ENCODE assay signal across 8 mouse cellular contexts in genomic region chr16:17921325-17922162, GRCm38 (mm10). TPM values are rescaled to one million over a fixed set of nuclear protein-coding genes. Genes with fewer than 3 reads are reported as not detected.
A peak's percentile ranks its signal among the peaks of the same experiment; 100 is the strongest.
DNase-seq lines count a peak whose midpoint lies in the region; ATAC-seq and TF ChIP-seq lines count a peak whose summit lies in the region.

No protein-coding gene starts in this region.

- DNase-seq in MEL (ENCODE audit: low read depth, low spot score): peak; percentile 99
- peak; percentile 96 to 97 for DNase-seq in cerebellum, adult 2 months
- peak; percentile 99 for DNase-seq in forebrain, postnatal 0 days
- peak; percentile 86 for DNase-seq in layer of hippocampus, adult 9-10 months (ENCODE audit: low spot score)
- DNase-seq in ovary, postnatal 10 days (ENCODE audit: low spot score): peak; percentile 88
- peak; percentile 91 to 93 for DNase-seq in thymus, postnatal 10 days (ENCODE audit: low spot score in 2 of 2)

- TF ChIP-seq EP300 in MEL (IDR thresholded peaks at IDR 0.05; ENCODE audit: low read depth in 1 of 2, low read length in 2 of 2): peak; percentile 24 to 34; a peak in 1 of 4 replicates

- ATAC-seq in forebrain, postnatal 0 days: peak; percentile 98
- peak; percentile 92 to 95 for ATAC-seq in hematopoietic stem cell, adult 5-6 weeks (replicated peaks in 1 of 2; ENCODE audit: insufficient read depth in 1 of 2, low FRiP score in 2 of 2, low TSS enrichment in 1 of 2, low read depth in 1 of 2, poor library complexity in 2 of 2, severe bottlenecking in 2 of 2)
- ATAC-seq in lung, embryonic 16.5 days (ENCODE audit: low read depth): peak; percentile 98

- TF ChIP-seq CTCF in MEL (IDR thresholded peaks at IDR 0.05 in 2 of 3, conservative IDR thresholded peaks at IDR 0.05 in 1 of 3; ENCODE audit: control insufficient read depth in 1 of 3, insufficient read depth in 1 of 3, low read depth in 2 of 3, low read length in 3 of 3, poor library complexity in 1 of 3, severe bottlenecking in 1 of 3): peak in 2 of 3 experiments; percentile 47 to 53; a peak in 5 of 6 replicates
- TF ChIP-seq CTCF in cerebellum, adult 2 months (IDR thresholded peaks at IDR 0.05; ENCODE audit: borderline replicate concordance, insufficient read depth, low read depth, low read length): peak; percentile 62
- peak; percentile 79 for TF ChIP-seq CTCF in forebrain, postnatal 0 days (IDR thresholded peaks at IDR 0.05; ENCODE audit: low read depth)

- H3K9ac ChIP-seq in MEL (ENCODE audit: control insufficient read depth, low read depth, low read length, poor library complexity, severe bottlenecking): peak overlapping the region; percentile 88
- peak overlapping the region; percentile 89 for H3K9ac ChIP-seq in forebrain, postnatal 0 days
- H3K9ac ChIP-seq in lung, embryonic 16.5 days (ENCODE audit: low read length): peak overlapping the region; percentile 92

- H3K4me2 ChIP-seq in forebrain, postnatal 0 days (ENCODE audit: low read depth): peak overlapping the region; percentile 89
- H3K4me2 ChIP-seq in lung, embryonic 16.5 days (ENCODE audit: low read depth, low read length): peak overlapping the region; percentile 96

- H3K27me3 ChIP-seq in MEL (ENCODE audit: control insufficient read depth in 1 of 2, insufficient read depth in 2 of 2, low read length in 2 of 2): no peaks in the 10 kb centered on the region
- H3K27me3 ChIP-seq in cerebellum, adult 2 months (ENCODE audit: control insufficient read depth, insufficient read depth, low read length): no peaks in the 10 kb centered on the region
- H3K27me3 ChIP-seq in forebrain, postnatal 0 days (ENCODE audit: insufficient read depth, low read length): peaks cover 4% of the 10 kb centered on the region
- peaks cover 25% of the 10 kb centered on the region for H3K27me3 ChIP-seq in lung, embryonic 16.5 days (ENCODE audit: control insufficient read depth, insufficient read depth, low read depth, low read length)

- peak overlapping the region; percentile 90 to 93 for H3K4me3 ChIP-seq in MEL (ENCODE audit: control insufficient read depth in 1 of 2, insufficient read depth in 1 of 2, low read depth in 2 of 2, low read length in 2 of 2)
- H3K4me3 ChIP-seq in cerebellum, adult 2 months (replicated peaks; ENCODE audit: insufficient read depth, low read depth, low read length): peak overlapping the region; percentile 88
- H3K4me3 ChIP-seq in forebrain, postnatal 0 days (ENCODE audit: low read depth, low read length): peak overlapping the region; percentile 80
- H3K4me3 ChIP-seq in lung, embryonic 16.5 days (ENCODE audit: low read length): peak overlapping the region; percentile 90

- no peak for TF ChIP-seq RAD21 in MEL (IDR thresholded peaks at IDR 0.05; ENCODE audit: low read depth, low read length)

- peak; percentile 66 to 92; a peak in 3 of 4 replicates for TF ChIP-seq POLR2A in MEL (IDR thresholded peaks at IDR 0.05; ENCODE audit: control insufficient read depth in 1 of 2, insufficient read depth in 1 of 2, low read depth in 1 of 2, low read length in 2 of 2, poor library complexity in 1 of 2)
- TF ChIP-seq POLR2A in cerebellum, adult 2 months (IDR thresholded peaks at IDR 0.05; ENCODE audit: borderline replicate concordance, insufficient read depth, low read length): peak; percentile 98

- H3K9me3 ChIP-seq in MEL (replicated peaks; ENCODE audit: insufficient read depth, low read length): no peaks in the 10 kb centered on the region
- H3K9me3 ChIP-seq in forebrain, postnatal 0 days (ENCODE audit: low read length): no peaks in the 10 kb centered on the region
- H3K9me3 ChIP-seq in lung, embryonic 16.5 days (ENCODE audit: control insufficient read depth, low read length): no peaks in the 10 kb centered on the region

- H3K36me3 ChIP-seq in MEL (ENCODE audit: control insufficient read depth in 1 of 2, insufficient read depth in 2 of 2, low read length in 2 of 2): no peaks in the 10 kb centered on the region; a peak in 1 of 4 replicates
- H3K36me3 ChIP-seq in forebrain, postnatal 0 days (ENCODE audit: insufficient read depth): peaks cover 18% of the 10 kb centered on the region
- H3K36me3 ChIP-seq in lung, embryonic 16.5 days (ENCODE audit: control insufficient read depth, insufficient read depth, low read length): peaks cover 6% of the 10 kb centered on the region

- H3K79me2 ChIP-seq in MEL (ENCODE audit: control insufficient read depth, insufficient read depth, low read length, poor library complexity): peaks cover 7% of the 10 kb centered on the region

- peaks cover 0 to 11% of the 10 kb centered on the region in 2 experiments; a peak in 3 of 4 replicates for H3K4me1 ChIP-seq in MEL (ENCODE audit: control insufficient read depth in 1 of 2, insufficient read depth in 2 of 2, low read length in 2 of 2)
- H3K4me1 ChIP-seq in cerebellum, adult 2 months (ENCODE audit: control insufficient read depth, insufficient read depth, low read length): peaks cover 6% of the 10 kb centered on the region; the same call in 1 of the 2 replicates
- H3K4me1 ChIP-seq in forebrain, postnatal 0 days (ENCODE audit: insufficient read depth): peaks cover 8% of the 10 kb centered on the region
- H3K4me1 ChIP-seq in lung, embryonic 16.5 days (replicated peaks; ENCODE audit: control insufficient read depth, insufficient read depth, low read length): peaks cover 9% of the 10 kb centered on the region

- peak overlapping the region; percentile 89 for H3K27ac ChIP-seq in MEL (ENCODE audit: control insufficient read depth, low read depth, low read length)
- peak overlapping the region; percentile 74 for H3K27ac ChIP-seq in cerebellum, adult 2 months (ENCODE audit: insufficient read depth, low read length)
- peak overlapping the region; percentile 90 for H3K27ac ChIP-seq in forebrain, postnatal 0 days (ENCODE audit: low read depth, low read length)
- H3K27ac ChIP-seq in lung, embryonic 16.5 days (ENCODE audit: low read length): peak overlapping the region; percentile 79

- WGBS in cerebellum, adult 2 months: 1% methylated on average over 47 of the region's 47 CpGs
- 2% methylated on average over 47 of the region's 47 CpGs for WGBS in forebrain, postnatal 0 days
- 2% methylated on average over 47 of the region's 47 CpGs for WGBS in lung, embryonic 16.5 days

TF ChIP-seq in MEL, 35 proteins besides CTCF, POLR2A, EP300 and RAD21 (continues in another document):
- TF ChIP-seq ZKSCAN1 (IDR thresholded peaks at IDR 0.05; ENCODE audit: low read depth, low read length) (no peak), NELFE (IDR thresholded peaks at IDR 0.05; ENCODE audit: low read depth, low read length) (peak; percentile 95), CHD2 (IDR thresholded peaks at IDR 0.05; ENCODE audit: low read length) (no peak), JUND (IDR thresholded peaks at IDR 0.05; ENCODE audit: low read depth, low read length) (no peak), MAZ (IDR thresholded peaks at IDR 0.05; ENCODE audit: low read depth, low read length) (peak; percentile 67; the same call in 1 of the 2 replicates)

RNA-seq across cellular contexts. Expression of gene Slc25a1, which starts 6.5 kb away (rescaled TPM):
- total RNA-seq in MEL (2012; rRNA removed): 102 and 114 TPM in 2 replicates
- 100 to 1,000 TPM in 1 of 2 experiments, not detected in 1; 184 TPM for polyA plus RNA-seq in MEL (2012; ENCODE audit: insufficient read depth in 1 of 2, insufficient read length in 2 of 2, low read depth in 1 of 2, low replicate concordance in 2 of 2, missing spikeins in 1 of 2)
- 64.4 and 76.5 TPM in 2 replicates for polyA plus RNA-seq in cerebellum, adult 2 months (2012; rRNA removed)
- 150 and 158 TPM in 2 replicates for total RNA-seq in forebrain, postnatal 0 days (2014; rRNA removed)
- polyA plus RNA-seq in forebrain, postnatal 0 days (2015; fragmentation: Nextera tagmentation; extraction: Ambion mirVana): 143 and 146 TPM in 2 replicates
- total RNA-seq in hematopoietic stem cell, adult 5-6 weeks (2017): 56.3 and 59.6 TPM in 2 replicates
- 64.3 and 68.8 TPM in 2 replicates for polyA plus RNA-seq in lung, embryonic 16.5 days (2015; fragmentation: Nextera tagmentation; extraction: Ambion mirVana)

RNA-seq across cellular contexts. Expression of gene Gsc2, which starts 6.7 kb away (rescaled TPM):
- total RNA-seq in MEL (2012; rRNA removed): not detected in 2 replicates
- not detected for polyA plus RNA-seq in MEL (2012; ENCODE audit: insufficient read depth in 1 of 2, insufficient read length in 2 of 2, low read depth in 1 of 2, low replicate concordance in 2 of 2, missing spikeins in 1 of 2)
- polyA plus RNA-seq in cerebellum, adult 2 months (2012; rRNA removed): not detected in 2 replicates
- not detected in 2 replicates for total RNA-seq in forebrain, postnatal 0 days (2014; rRNA removed)
- not detected in 2 replicates for polyA plus RNA-seq in forebrain, postnatal 0 days (2015; fragmentation: Nextera tagmentation; extraction: Ambion mirVana)
- not detected in 2 replicates for total RNA-seq in hematopoietic stem cell, adult 5-6 weeks (2017)
- not detected in 2 replicates for polyA plus RNA-seq in lung, embryonic 16.5 days (2015; fragmentation: Nextera tagmentation; extraction: Ambion mirVana)

RNA-seq across cellular contexts. Expression of gene Ess2, which starts 10.4 kb away (rescaled TPM):
- total RNA-seq in MEL (2012; rRNA removed): 18.5 and 21.7 TPM in 2 replicates
- polyA plus RNA-seq in MEL (2012; ENCODE audit: insufficient read depth in 1 of 2, insufficient read length in 2 of 2, low read depth in 1 of 2, low replicate concordance in 2 of 2, missing spikeins in 1 of 2): 10 to 100 TPM in 1 of 2 experiments, not detected in 1; 26.8 TPM
- polyA plus RNA-seq in cerebellum, adult 2 months (2012; rRNA removed): 41.5 and 41.7 TPM in 2 replicates
- 50.4 and 50.5 TPM in 2 replicates for total RNA-seq in forebrain, postnatal 0 days (2014; rRNA removed)
- 41.5 and 46.2 TPM in 2 replicates for polyA plus RNA-seq in forebrain, postnatal 0 days (2015; fragmentation: Nextera tagmentation; extraction: Ambion mirVana)
- 31.2 and 35.3 TPM in 2 replicates for total RNA-seq in hematopoietic stem cell, adult 5-6 weeks (2017)
- 39.9 and 42.0 TPM in 2 replicates for polyA plus RNA-seq in lung, embryonic 16.5 days (2015; fragmentation: Nextera tagmentation; extraction: Ambion mirVana)

RNA-seq across cellular contexts. Expression of gene Tssk2, which starts 23.1 kb away (rescaled TPM):
- total RNA-seq in MEL (2012; rRNA removed): 0.10 TPM in 1 of 2 replicates, not detected in the other
- under 1 TPM in 1 of 2 experiments, not detected in 1; 0.24 TPM for polyA plus RNA-seq in MEL (2012; ENCODE audit: insufficient read depth in 1 of 2, insufficient read length in 2 of 2, low read depth in 1 of 2, low replicate concordance in 2 of 2, missing spikeins in 1 of 2)
- not detected in 2 replicates for polyA plus RNA-seq in cerebellum, adult 2 months (2012; rRNA removed)
- total RNA-seq in forebrain, postnatal 0 days (2014; rRNA removed): not detected in 2 replicates
- not detected in 2 replicates for polyA plus RNA-seq in forebrain, postnatal 0 days (2015; fragmentation: Nextera tagmentation; extraction: Ambion mirVana)
- not detected in 2 replicates for total RNA-seq in hematopoietic stem cell, adult 5-6 weeks (2017)
- polyA plus RNA-seq in lung, embryonic 16.5 days (2015; fragmentation: Nextera tagmentation; extraction: Ambion mirVana): not detected in 2 replicates

RNA-seq across cellular contexts. Expression of gene Dgcr2, which starts 23.2 kb away (rescaled TPM):
- 35.1 and 37.1 TPM in 2 replicates for total RNA-seq in MEL (2012; rRNA removed)
- 10 to 100 TPM in 1 of 2 experiments, not detected in 1; 53.7 TPM for polyA plus RNA-seq in MEL (2012; ENCODE audit: insufficient read depth in 1 of 2, insufficient read length in 2 of 2, low read depth in 1 of 2, low replicate concordance in 2 of 2, missing spikeins in 1 of 2)
- polyA plus RNA-seq in cerebellum, adult 2 months (2012; rRNA removed): 145 and 162 TPM in 2 replicates
- 97.7 and 139 TPM in 2 replicates for total RNA-seq in forebrain, postnatal 0 days (2014; rRNA removed)
- 73.7 and 90.7 TPM in 2 replicates for polyA plus RNA-seq in forebrain, postnatal 0 days (2015; fragmentation: Nextera tagmentation; extraction: Ambion mirVana)
- total RNA-seq in hematopoietic stem cell, adult 5-6 weeks (2017): 50.9 and 62.7 TPM in 2 replicates
- 87.9 and 89.2 TPM in 2 replicates for polyA plus RNA-seq in lung, embryonic 16.5 days (2015; fragmentation: Nextera tagmentation; extraction: Ambion mirVana)

Comparison
In these comparisons a context has a peak if more than half of its experiments do, and no peak if none do; other contexts are left out.
1. Peak in every context shown above with its lines: DNase-seq, ATAC-seq, H3K4me3 ChIP-seq and H3K27ac ChIP-seq.